Mouse (Mus musculus): ENCODE results near the gene Dbx2.

DNA sequence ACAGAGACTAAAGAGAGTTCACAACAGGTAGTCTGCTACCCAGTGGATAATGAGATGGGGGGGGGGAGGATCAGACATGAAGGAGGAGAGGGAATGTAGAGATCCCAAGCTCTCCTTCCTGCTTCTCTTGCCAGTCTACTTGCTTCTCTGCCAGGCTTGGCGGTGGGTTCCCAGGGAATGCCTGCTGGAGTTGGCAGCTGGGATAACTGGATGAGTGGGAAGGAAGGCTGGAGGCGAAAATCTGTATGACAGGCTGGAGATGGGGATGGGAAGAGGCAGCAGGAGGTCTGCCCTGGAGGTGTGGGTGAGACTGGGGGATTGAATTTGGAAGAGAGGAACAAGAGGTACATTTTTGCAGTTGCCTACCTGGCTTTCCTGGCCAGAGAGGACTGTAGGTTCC, 19.4 kb upstream of the Dbx2 start:
- TF ChIP-seq CTCF (IDR thresholded peaks at IDR 0.05; ENCODE audit: borderline replicate concordance, insufficient read depth, low read length), result no peak
- no peak for TF ChIP-seq POLR2A (IDR thresholded peaks at IDR 0.05; ENCODE audit: low read depth, low read length)
